10 mouse cellular contexts compared by ENCODE assay signal in genomic region chr7:5037467-5037866, GRCm38 (mm10). TPM values are rescaled to one million over a fixed set of nuclear protein-coding genes. Genes with fewer than 3 reads are reported as not detected.
DNase-seq lines count a peak whose midpoint lies in the region; ATAC-seq and TF ChIP-seq lines count a peak whose summit lies in the region.
"Had no signal": no experiment of that assay in that cellular context is flagged by ENCODE, and none has a peak within 500 bp of the region (broad histone marks: within the 10 kb centered on the region; RNA-seq: fewer than 3 reads in every experiment).

No protein-coding gene starts in this region.

- H3K4me2 ChIP-seq in kidney, embryonic 15.5 days, result peak overlapping the region; percentile 62
- H3K4me2 ChIP-seq in embryonic facial prominence, embryonic 14.5 days (ENCODE audit: low read depth, low read length), result peak overlapping the region; percentile 65
- peak overlapping the region; percentile 65 for H3K4me2 ChIP-seq in intestine, embryonic 15.5 days (replicated peaks)
- H3K4me2 ChIP-seq in midbrain, postnatal 0 days (ENCODE audit: low read depth, low read length, poor library complexity, severe bottlenecking), result peak overlapping the region; percentile 59

- H3K4me1 ChIP-seq in kidney, embryonic 15.5 days, result peaks cover 11% of the 10 kb centered on the region; the same call in 1 of the 2 replicates
- H3K4me1 ChIP-seq in embryonic facial prominence, embryonic 14.5 days (ENCODE audit: control insufficient read depth, insufficient read depth, low read length), result peaks cover 6% of the 10 kb centered on the region; the same call in 1 of the 2 replicates
- no peaks in the 10 kb centered on the region for H3K4me1 ChIP-seq in intestine, embryonic 15.5 days (replicated peaks)
- peaks cover 6% of the 10 kb centered on the region; the same call in 1 of the 2 replicates for H3K4me1 ChIP-seq in midbrain, postnatal 0 days (ENCODE audit: insufficient read depth, low read length)

- peaks cover 48% of the 10 kb centered on the region for H3K36me3 ChIP-seq in kidney, embryonic 15.5 days
- peaks cover 47% of the 10 kb centered on the region for H3K36me3 ChIP-seq in embryonic facial prominence, embryonic 14.5 days (ENCODE audit: control insufficient read depth, insufficient read depth, low read length)
- H3K36me3 ChIP-seq in intestine, embryonic 15.5 days, result peaks cover 35% of the 10 kb centered on the region
- peaks cover 27% of the 10 kb centered on the region for H3K36me3 ChIP-seq in midbrain, postnatal 0 days (ENCODE audit: insufficient read depth, low read length)

- H3K4me3 ChIP-seq in kidney, embryonic 15.5 days (replicated peaks), result peak overlapping the region; percentile 67
- peak overlapping the region; percentile 71 for H3K4me3 ChIP-seq in embryonic facial prominence, embryonic 14.5 days (ENCODE audit: low read depth, low read length)
- peak overlapping the region; percentile 67; the same call in 1 of the 2 replicates for H3K4me3 ChIP-seq in intestine, embryonic 15.5 days (replicated peaks)
- H3K4me3 ChIP-seq in midbrain, postnatal 0 days (ENCODE audit: low read depth, low read length), result peak overlapping the region; percentile 59

- peak overlapping the region; percentile 97 for H3K27ac ChIP-seq in kidney, embryonic 15.5 days
- peak overlapping the region; percentile 97; the same call in 1 of the 2 replicates for H3K27ac ChIP-seq in embryonic facial prominence, embryonic 14.5 days (replicated peaks; ENCODE audit: low read depth, low read length)
- H3K27ac ChIP-seq in intestine, embryonic 15.5 days, result 0 out of 2 replicates have a peak overlapping the region, but pooled peaks have one; percentile 98
- H3K27ac ChIP-seq in midbrain, postnatal 0 days (ENCODE audit: low read depth, low read length), result peak overlapping the region; percentile 94

- no peak for TF ChIP-seq CTCF in midbrain, postnatal 0 days (IDR thresholded peaks at IDR 0.05)

- H3K9ac ChIP-seq in kidney, embryonic 15.5 days, result peak overlapping the region; percentile 80; the same call in 1 of the 2 replicates
- no peak overlapping the region; the same call in 1 of the 2 replicates for H3K9ac ChIP-seq in embryonic facial prominence, embryonic 14.5 days (ENCODE audit: low read depth, low read length)
- H3K9ac ChIP-seq in intestine, embryonic 15.5 days, result no peak overlapping the region
- peak overlapping the region; percentile 92; the same call in 1 of the 2 replicates for H3K9ac ChIP-seq in midbrain, postnatal 0 days (replicated peaks; ENCODE audit: low read length, poor library complexity, severe bottlenecking)

- no peaks in the 10 kb centered on the region for H3K27me3 ChIP-seq in kidney, embryonic 15.5 days
- H3K27me3 ChIP-seq in embryonic facial prominence, embryonic 14.5 days (replicated peaks; ENCODE audit: control insufficient read depth, insufficient read depth, low read length), result no peaks in the 10 kb centered on the region
- H3K27me3 ChIP-seq in intestine, embryonic 15.5 days (replicated peaks), result no peaks in the 10 kb centered on the region
- H3K27me3 ChIP-seq in midbrain, postnatal 0 days (ENCODE audit: insufficient read depth, low read length), result no peaks in the 10 kb centered on the region

- ATAC-seq in kidney, embryonic 15.5 days (replicated peaks; ENCODE audit: low FRiP score), result no peak
- no peak for ATAC-seq in embryonic facial prominence, embryonic 14.5 days (ENCODE audit: low read depth)
- ATAC-seq in intestine, embryonic 15.5 days, result no peak
- ATAC-seq in midbrain, postnatal 0 days (ENCODE audit: low FRiP score), result no peak

- WGBS in kidney, embryonic 15.5 days, result 91% methylated on average over 8 of the region's 8 CpGs
- 90% methylated on average over 8 of the region's 8 CpGs for WGBS in embryonic facial prominence, embryonic 14.5 days
- WGBS in intestine, embryonic 15.5 days, result 85% methylated on average over 8 of the region's 8 CpGs
- WGBS in midbrain, postnatal 0 days, result 78% methylated on average over 8 of the region's 8 CpGs

- no peak for DNase-seq in kidney, adult 9 months
- DNase-seq in embryonic facial prominence, embryonic 14.5 days (ENCODE audit: low spot score), result no peak
- no peak for DNase-seq in midbrain, postnatal 0 days (ENCODE audit: low spot score)
- DNase-seq in B cell, adult 2 months, result no peak
- no peak for DNase-seq in kidney, postnatal 10 days
- no peak for DNase-seq in ovary, postnatal 14 days (ENCODE audit: low spot score)

- H3K9me3 ChIP-seq in kidney, embryonic 15.5 days (replicated peaks), result no peaks in the 10 kb centered on the region
- peaks cover under 1% of the 10 kb centered on the region; the same call in 1 of the 2 replicates for H3K9me3 ChIP-seq in embryonic facial prominence, embryonic 14.5 days (ENCODE audit: control insufficient read depth, low read length)
- H3K9me3 ChIP-seq in intestine, embryonic 15.5 days, result no peaks in the 10 kb centered on the region
- H3K9me3 ChIP-seq in midbrain, postnatal 0 days (ENCODE audit: low read length), result no peaks in the 10 kb centered on the region

RNA-seq across cellular contexts. Expression of gene Zfp784, which starts 0.8 kb away (rescaled TPM):
- polyA plus RNA-seq in kidney, embryonic 15.5 days (2015; fragmentation: Nextera tagmentation; extraction: Ambion mirVana), result 6.3 and 6.4 TPM in 2 replicates
- polyA plus RNA-seq in embryonic facial prominence, embryonic 14.5 days (2014; fragmentation: Nextera tagmentation; extraction: Ambion mirVana), result 4.4 and 6.0 TPM in 2 replicates
- polyA plus RNA-seq in intestine, embryonic 15.5 days (2015; fragmentation: Nextera tagmentation; extraction: Ambion mirVana), result 6.0 and 6.5 TPM in 2 replicates
- 5.0 and 8.0 TPM in 2 replicates for total RNA-seq in midbrain, postnatal 0 days (2014; rRNA removed)
- polyA plus RNA-seq in midbrain, postnatal 0 days (2015; fragmentation: Nextera tagmentation; extraction: Ambion mirVana), result 4.3 and 5.4 TPM in 2 replicates

RNA-seq across cellular contexts. Expression of gene 4632433K11Rik, which starts 3.5 kb away (rescaled TPM):
- polyA plus RNA-seq in kidney, embryonic 15.5 days (2015; fragmentation: Nextera tagmentation; extraction: Ambion mirVana), result not detected in 2 replicates
- not detected in 2 replicates for polyA plus RNA-seq in embryonic facial prominence, embryonic 14.5 days (2014; fragmentation: Nextera tagmentation; extraction: Ambion mirVana)
- not detected in 2 replicates for polyA plus RNA-seq in intestine, embryonic 15.5 days (2015; fragmentation: Nextera tagmentation; extraction: Ambion mirVana)
- not detected in 2 replicates for total RNA-seq in midbrain, postnatal 0 days (2014; rRNA removed)
- polyA plus RNA-seq in midbrain, postnatal 0 days (2015; fragmentation: Nextera tagmentation; extraction: Ambion mirVana), result not detected in 2 replicates
- total RNA-seq: ES-E14; heart, adult 18-20 months had no signal

RNA-seq across cellular contexts. Expression of gene Zfp580, which starts 13.9 kb away (rescaled TPM):
- 36.2 and 41.0 TPM in 2 replicates for polyA plus RNA-seq in kidney, embryonic 15.5 days (2015; fragmentation: Nextera tagmentation; extraction: Ambion mirVana)
- polyA plus RNA-seq in embryonic facial prominence, embryonic 14.5 days (2014; fragmentation: Nextera tagmentation; extraction: Ambion mirVana), result 34.9 and 44.1 TPM in 2 replicates
- 22.2 and 25.0 TPM in 2 replicates for polyA plus RNA-seq in intestine, embryonic 15.5 days (2015; fragmentation: Nextera tagmentation; extraction: Ambion mirVana)
- total RNA-seq in midbrain, postnatal 0 days (2014; rRNA removed), result 55.6 and 77.7 TPM in 2 replicates
- 154 and 157 TPM in 2 replicates for polyA plus RNA-seq in midbrain, postnatal 0 days (2015; fragmentation: Nextera tagmentation; extraction: Ambion mirVana)

RNA-seq across cellular contexts. Expression of gene Ccdc106, which starts 17.1 kb away (rescaled TPM):
- polyA plus RNA-seq in kidney, embryonic 15.5 days (2015; fragmentation: Nextera tagmentation; extraction: Ambion mirVana), result 24.9 and 27.0 TPM in 2 replicates
- polyA plus RNA-seq in embryonic facial prominence, embryonic 14.5 days (2014; fragmentation: Nextera tagmentation; extraction: Ambion mirVana), result 21.6 and 30.7 TPM in 2 replicates
- 13.4 TPM in 2 replicates for polyA plus RNA-seq in intestine, embryonic 15.5 days (2015; fragmentation: Nextera tagmentation; extraction: Ambion mirVana)
- 65.6 and 68.8 TPM in 2 replicates for total RNA-seq in midbrain, postnatal 0 days (2014; rRNA removed)
- 75.4 and 77.3 TPM in 2 replicates for polyA plus RNA-seq in midbrain, postnatal 0 days (2015; fragmentation: Nextera tagmentation; extraction: Ambion mirVana)

RNA-seq across cellular contexts. Expression of gene Zfp865, which starts 17.3 kb away (rescaled TPM):
- 7.2 and 7.6 TPM in 2 replicates for polyA plus RNA-seq in kidney, embryonic 15.5 days (2015; fragmentation: Nextera tagmentation; extraction: Ambion mirVana)
- 5.3 and 5.8 TPM in 2 replicates for polyA plus RNA-seq in embryonic facial prominence, embryonic 14.5 days (2014; fragmentation: Nextera tagmentation; extraction: Ambion mirVana)
- 5.5 and 5.6 TPM in 2 replicates for polyA plus RNA-seq in intestine, embryonic 15.5 days (2015; fragmentation: Nextera tagmentation; extraction: Ambion mirVana)
- total RNA-seq in midbrain, postnatal 0 days (2014; rRNA removed), result 35.0 and 48.4 TPM in 2 replicates
- polyA plus RNA-seq in midbrain, postnatal 0 days (2015; fragmentation: Nextera tagmentation; extraction: Ambion mirVana), result 5.5 and 6.8 TPM in 2 replicates

Comparison
In these comparisons a context has a peak if more than half of its experiments do, and no peak if none do; other contexts are left out.
1. H3K9ac ChIP-seq: peak in kidney, embryonic 15.5 days (single experiment) and midbrain, postnatal 0 days (single experiment); none in embryonic facial prominence, embryonic 14.5 days (single experiment) and intestine, embryonic 15.5 days (single experiment).
2. Peak in every context shown above with its lines, with median percentiles within 50 percentile points of each other: H3K27ac ChIP-seq, H3K4me2 ChIP-seq and H3K4me3 ChIP-seq.